Mouse (Mus musculus): Measurements from ENCODE around the gene Adcy5.

Adcy5 gene

DNA sequence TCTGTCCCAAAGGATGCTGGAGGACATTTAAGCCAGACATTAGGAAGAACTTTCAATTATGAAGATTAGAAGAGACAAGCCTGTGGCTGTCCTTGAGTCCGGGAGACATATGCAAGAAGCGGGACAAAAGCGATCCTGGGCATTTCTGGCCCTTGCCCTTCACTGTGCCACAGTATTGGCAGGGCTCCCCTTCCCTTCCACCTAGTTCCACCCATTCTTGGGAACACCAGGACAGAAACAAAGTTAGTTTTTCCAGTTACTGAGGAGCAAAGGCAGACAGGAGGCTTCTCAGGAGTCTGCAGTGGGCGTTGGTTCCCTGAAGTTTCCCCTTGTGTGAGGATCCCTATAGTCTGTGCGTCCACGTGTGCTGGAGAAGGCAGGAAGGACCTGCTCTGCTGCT is 51.7 kb downstream of the Adcy5 start:
- no peak for DNase-seq (ENCODE audit: low spot score)

DNA sequence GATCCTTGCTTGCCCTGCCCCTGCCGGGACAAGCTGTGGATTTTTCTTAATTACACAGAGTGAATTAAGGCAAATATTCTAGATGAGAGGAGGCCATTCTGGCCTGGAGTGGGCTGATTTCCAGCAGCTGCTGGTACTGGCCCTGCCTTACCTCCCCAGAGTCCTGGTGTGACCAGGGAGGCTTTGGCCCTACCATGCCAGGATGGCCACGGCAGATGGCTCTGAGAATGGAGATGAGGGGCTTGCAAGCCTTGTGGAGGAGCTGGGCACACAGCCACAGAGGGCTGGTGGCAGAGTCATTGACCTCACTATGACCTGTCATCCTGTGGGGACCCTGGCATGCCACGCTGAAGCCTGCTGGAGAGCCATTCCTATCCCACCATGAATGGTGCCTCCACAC is 54.1 kb downstream of the Adcy5 start:
- DNase-seq (ENCODE audit: low spot score), result no peak

DNA sequence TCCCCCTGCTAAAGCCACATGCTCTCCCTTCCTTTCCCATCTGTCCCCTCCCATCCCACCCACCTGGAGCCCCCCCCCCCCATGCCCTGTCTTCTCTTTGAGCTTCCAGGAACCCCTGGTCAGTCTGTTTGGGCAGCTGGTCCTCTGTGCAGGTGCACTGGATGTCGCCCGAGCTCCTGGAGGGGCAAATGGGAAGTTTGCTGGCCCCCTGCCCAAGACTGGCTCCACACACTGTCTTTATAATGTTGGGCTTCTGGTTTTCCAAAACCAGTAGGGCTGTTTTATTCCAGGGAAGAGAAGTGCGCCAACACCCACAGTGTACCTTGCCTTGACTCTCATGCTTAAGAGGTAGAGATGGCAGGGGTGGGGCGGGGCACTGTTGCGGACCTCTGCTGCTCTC is 55.1 kb downstream of the Adcy5 start:
- DNase-seq (ENCODE audit: low spot score), result no peak

DNA sequence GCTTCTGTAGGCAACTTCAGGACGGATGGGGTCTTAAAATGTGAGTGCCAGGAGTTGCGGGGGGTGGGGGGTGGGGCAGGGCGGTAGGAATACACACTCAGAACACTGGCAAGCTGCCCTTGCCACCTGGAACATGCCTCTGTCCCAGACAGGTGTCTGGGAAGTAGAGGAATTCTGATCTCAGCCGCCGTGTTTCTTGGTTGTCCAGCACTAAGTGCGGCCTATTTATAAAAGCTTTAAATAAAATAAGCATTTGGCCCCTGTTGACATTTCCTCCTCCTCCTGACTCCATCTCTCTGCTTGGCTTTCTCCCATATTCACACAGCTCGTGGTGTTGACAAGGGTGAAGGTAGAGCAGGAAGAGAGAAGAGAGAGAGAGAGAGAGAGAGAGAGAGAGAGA is 60.4 kb downstream of the Adcy5 start:
- DNase-seq (ENCODE audit: low spot score), result no peak

DNA sequence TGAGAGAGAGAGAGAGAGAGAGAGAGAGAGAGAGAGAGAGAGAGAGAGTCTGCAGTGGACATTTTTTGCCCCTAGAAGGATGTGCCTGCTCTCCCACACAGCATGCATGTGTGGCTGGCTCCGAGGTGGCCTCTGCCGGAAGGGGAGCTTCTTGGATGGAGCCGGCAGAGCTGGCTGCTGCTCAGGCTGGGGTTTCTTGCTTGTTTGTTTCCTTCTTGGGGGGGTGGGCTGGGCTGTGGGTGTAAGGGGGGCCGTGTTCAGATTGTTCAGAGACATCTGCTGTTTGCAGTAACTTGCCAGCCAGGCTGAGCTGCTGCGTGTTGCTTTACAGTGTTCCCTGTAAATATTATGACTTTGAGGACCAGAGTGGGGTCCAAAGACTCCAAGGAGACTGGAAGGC is 60.8 kb downstream of the Adcy5 start:
- no peak for DNase-seq (ENCODE audit: low spot score)

DNA sequence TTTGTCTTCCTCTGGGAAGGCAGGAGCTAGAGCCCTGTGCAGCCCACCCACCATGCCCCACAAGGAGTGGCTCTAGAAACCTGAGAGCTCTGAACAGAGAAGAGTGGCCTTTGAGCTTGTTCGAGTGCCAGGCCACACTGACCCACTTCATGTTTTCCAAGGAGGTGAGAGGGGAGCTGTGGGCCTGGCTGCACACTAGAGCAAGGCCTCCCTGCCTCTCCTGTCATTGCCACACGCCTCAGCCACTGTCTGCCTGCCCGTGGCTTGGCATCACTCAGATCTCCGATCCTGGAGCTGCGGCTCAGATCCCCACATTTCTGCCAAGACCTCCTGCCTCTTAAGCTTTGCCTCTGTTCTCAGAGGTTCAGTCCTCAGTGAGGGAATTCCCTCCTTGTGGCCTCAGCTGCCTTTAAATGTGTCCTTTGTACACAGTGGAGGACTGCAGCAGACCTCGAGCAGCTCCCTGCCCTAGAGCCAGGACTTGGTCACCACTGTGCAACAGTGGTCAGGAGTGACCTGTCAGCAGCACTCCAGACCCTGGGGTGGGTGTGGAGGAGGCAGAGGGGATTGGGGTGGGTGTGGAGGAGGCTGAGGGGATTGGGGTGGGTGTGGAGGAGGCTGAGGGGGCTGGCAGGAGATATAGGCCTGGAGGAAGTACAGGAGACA is 62.3 kb downstream of the Adcy5 start:
- peak; percentile 28 for DNase-seq (ENCODE audit: low spot score)

DNA sequence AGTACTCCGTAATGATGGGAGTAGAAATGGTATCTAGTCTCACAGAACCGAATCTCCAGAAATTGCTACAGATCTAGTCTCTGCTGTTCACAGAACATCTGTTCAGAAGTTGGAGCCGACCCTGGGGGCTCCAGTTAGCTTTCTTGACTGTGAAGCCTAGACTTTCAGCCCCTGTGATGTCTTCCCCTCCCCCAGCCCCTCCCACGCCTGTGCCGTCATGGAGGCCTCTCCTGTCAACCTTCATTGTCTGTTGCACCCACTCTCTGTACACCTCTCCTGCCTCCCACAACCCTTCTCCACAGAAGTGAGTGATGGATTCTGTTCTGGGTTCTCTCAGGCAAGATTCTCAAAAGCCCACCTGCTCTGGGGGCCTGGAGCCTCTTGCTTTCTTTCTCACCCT is 65.7 kb downstream of the Adcy5 start:
- DNase-seq (ENCODE audit: low spot score), result no peak

DNA sequence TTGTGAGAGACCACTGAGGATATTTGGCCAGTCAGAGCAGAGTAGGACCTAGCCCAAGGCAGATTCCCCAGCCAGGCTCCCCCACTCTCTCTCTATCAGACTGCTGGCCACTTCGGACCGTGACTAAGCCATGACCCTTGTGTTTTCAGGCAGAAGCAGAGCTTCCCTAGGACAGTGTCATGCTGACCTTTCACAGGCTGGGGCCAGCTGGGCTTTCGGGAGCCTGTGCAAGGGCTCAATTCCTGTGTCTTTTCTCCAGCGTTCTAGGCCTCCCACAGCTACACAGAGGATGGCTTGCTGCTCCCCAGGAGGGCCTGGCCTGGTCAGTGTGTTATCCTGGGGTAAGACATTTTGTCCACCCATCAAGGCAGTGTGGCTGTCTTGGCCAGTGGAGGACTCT is 66.9 kb downstream of the Adcy5 start:
- DNase-seq (ENCODE audit: low spot score), result no peak

DNA sequence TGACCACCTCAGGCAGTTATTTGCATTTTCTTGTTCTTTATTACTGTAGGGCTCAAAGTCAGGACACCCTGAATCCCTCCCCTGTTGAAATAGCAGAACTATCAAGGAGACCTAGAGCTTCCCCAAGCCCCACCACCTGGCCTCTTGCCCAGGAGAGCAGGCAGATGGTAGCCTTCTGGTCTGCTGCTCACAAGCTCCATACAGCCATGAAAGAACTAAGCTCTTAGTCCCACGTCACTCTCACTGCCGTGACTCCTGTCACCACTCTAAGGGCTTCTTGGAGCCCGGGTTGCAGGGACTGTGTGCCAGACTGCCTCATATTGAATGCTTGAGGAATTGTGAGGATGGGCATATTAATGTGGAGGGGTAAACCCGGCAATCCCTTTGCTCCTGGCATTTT is 69.3 kb downstream of the Adcy5 start:
- no peak for DNase-seq (ENCODE audit: low spot score)

DNA sequence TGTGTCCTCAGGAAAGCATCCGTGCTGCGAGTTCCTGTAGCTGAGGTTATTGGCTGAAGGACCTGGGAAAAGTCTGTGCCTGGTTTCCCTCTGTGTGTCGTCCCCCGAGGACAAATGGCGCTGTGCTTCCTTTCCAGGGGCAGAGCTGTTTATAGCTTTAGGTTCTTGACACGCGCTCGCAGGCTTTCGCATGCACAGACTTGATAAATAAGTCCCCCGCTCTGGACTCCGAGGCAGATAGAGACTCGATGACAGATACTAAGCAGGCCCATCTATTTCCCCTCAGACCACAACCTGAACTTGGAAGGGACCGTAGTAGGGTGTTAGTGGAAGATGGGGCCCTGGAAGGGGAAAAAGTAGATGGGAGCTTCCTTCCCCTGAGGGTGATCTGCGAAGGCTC is 70.0 kb downstream of the Adcy5 start:
- DNase-seq (ENCODE audit: low spot score), result no peak

DNA sequence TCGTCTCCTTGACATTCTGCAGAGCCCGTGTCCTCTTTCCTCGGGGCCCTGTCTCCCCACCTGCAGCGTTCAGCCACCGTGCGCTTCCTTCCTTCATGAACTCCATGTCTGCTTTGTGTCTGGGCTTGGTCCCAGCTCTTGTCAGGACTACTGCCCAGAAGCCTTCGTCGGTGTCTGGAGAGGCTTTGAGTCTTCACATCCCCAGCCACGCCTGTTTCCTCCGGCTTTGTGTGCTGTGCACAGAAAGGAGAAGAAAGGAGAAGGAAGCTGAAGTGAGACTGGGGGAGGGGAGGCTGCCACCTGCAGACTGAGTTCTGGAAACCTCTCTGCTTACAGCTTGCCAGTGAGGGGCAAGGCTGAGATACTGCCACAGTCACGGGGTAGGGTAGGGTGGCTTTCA is 74.9 kb downstream of the Adcy5 start:
- DNase-seq (ENCODE audit: low spot score), result no peak

DNA sequence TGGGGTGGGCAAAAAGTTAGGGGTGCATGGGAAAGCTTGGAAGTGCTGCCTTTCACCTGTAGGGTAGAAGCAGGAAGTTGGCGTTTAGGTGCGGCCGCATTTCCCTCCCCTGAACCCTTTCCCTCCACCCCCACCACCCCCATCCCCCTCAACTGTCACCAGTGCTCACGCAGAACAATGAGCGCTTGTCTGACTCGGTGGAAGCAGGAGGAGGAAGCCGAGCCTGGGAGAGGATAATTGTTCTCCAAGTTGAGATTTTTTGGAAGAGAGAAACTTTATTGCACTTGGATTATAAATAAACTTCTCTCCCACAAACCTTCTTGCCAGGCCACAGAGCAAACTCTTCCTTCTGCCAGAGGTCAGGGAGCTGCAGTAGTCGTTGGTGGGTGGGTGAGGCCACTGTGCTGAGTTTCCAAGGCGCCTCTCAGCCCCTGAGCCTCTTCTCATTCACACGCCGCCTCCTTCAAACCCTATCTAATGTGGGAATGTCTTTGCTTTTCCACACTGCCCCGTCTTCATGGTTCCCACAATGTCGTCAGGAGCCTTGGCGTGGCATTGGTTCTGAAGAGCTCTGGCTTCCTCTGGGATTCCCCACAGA is 77.6 kb downstream of the Adcy5 start:
- no peak for DNase-seq (ENCODE audit: low spot score)

DNA sequence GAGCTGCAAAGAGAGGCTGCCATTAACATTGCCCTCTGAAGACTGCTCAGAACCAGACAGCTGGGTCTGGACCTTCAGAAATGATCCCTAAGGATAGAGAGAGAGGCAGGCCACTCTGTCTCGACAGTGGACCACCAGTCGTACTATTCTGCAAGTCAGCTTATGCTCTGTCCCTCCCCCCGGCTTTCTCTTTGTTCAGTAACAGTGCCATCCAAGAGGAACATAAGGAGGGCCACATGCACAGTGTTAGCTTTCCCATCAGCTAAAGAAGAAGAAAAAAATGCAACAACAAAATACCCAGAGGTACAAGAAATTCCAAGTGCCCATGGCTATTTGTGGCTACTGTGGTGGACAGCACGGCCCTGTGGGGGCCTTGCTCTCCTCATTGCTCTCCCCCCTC is 78.7 kb downstream of the Adcy5 start:
- DNase-seq (ENCODE audit: low spot score), result no peak

DNA sequence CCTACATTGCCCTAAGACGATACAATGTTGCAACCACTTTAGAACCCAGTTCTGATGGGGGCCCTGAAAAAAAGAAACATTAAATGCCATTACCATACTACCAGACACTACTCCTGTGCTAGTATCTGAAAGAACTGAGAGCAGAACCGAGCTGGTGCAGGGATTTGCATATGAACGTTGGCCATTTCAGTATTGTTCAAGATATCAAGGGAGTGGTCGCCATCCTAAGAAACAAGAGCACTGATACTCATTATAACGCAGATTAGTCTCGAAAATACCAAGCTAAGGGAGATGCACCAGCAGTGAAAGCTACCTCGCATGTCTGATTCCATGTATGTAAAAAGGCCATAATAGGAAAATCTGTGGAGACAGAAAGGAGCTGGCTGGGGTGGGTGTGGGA is 82.4 kb downstream of the Adcy5 start:
- no peak for DNase-seq (ENCODE audit: low spot score)

DNA sequence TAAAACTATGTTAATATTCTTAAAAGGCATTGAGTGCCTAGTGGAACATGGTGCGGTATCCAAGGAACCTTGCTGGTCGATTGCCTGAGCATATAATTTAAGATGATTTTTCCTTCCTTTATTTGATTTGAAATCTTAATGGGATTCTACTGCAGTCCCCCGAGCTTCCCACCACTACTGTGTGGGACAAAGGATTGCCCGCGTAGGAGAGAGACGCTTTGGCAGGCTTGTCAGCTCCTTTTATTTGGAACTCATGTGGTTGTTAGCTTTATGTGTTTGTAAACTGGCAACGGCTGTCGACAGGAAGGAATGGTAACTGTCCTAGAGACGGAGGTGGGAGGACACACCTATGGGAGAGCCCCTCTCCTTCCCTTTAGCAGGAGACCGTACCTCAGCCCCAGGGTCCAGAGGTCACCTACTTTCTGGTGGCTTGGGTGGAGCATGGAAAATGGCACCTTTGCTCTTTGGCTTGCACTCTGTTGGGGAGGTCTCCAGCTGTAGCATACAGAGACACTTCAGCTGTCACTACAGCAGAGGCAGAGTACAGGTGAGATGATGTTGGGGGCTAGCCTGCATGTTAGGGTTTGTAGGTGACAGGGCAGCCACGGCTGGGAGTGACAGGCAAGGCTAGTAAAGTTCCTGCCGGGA is 84.8 kb downstream of the Adcy5 start:
- DNase-seq (ENCODE audit: low spot score), result no peak

DNA sequence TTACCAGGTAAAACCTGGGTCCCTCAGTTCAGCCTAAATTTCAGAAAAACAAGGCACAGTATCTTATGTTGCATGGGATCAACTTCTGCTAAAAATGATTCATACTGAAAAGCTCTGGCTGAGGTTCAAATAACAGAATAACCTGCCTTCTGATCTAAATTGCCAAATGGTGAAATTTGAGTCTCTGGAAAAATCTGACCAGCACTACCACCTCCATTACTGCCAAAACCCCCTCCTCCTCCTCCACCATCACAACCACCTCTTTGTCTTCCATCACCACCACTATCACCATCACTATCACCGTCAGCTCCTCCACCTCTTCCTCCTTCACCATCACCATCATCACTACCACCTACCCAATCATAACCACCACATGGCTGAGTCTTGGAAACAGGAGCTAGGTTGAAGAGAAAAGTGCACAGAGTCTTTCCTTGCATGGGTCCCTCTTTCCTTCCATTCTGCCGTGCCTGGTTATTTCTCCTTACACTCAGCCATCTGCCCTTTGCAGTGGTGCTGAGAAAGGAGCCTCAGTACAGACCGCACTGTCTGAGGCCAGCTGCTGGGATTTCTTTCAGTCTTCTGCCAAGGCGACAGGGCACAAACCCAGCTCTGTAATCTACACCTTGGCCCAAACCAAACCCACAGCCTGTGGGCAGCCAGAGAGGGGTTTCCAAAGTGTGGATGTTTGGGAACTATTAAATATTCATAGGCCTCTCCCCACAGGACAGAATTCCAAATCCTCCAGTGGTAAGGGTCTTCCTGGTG is 85.5 kb downstream of the Adcy5 start:
- DNase-seq (ENCODE audit: low spot score), result no peak

DNA sequence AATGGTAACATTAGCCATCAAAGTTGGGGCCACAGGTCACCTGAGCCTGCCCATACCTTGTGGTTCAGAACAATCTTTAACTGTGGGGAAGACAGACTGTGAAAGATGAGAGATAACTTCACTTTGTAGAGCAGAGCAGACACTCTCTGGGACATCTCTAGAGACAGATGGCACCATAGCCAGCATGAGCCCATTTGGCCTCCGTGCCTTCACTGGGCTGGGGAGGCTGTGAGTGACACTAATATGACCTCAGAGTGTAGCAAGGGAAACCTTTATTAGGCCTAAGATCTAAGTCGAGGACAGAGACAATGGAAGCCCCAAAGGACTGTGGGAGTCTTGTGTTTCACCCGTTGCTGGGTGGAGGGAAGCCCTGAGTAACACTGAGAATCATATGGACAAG is 92.7 kb downstream of the Adcy5 start:
- no peak for DNase-seq (ENCODE audit: low spot score)

DNA sequence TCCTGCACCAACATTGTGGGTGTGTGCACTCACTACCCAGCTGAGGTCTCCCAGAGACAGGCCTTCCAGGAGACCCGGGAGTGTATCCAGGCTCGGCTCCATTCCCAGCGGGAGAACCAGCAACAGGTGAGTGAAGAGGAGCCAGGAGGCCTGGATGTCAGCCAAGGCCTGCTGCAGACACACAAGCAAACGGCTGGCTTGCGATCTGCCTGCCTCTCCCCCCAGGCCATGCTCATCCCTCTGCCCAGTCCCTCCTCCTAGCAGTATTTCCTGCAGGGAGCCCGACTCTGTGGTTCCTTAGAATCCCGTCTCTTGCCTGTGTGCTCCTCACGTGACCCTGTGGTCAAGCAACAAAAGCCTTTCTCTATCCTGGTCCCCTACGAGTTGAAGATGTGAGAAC is 94.1 kb downstream of the Adcy5 start:
- DNase-seq (ENCODE audit: low spot score), result no peak

DNA sequence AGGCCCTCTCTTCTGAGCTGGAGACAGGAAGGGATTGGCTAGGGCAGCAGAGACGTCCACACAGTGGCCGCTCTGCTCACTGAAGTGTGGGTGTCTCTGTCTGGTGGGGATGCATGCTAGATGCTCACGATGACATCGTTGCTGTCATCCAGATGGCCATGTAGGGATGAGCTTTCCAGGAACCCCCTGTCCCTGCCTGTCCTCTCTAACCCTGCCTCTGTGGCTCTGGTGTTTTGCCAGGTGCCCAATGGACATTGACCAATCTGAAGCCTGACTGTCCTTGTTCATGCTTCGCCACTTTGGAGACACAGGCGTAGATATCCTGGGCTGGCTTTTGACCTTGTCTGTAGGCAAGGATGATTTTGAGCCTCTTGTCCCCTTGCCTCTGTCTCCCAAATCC is 95.1 kb downstream of the Adcy5 start:
- DNase-seq (ENCODE audit: low spot score), result no peak

DNA sequence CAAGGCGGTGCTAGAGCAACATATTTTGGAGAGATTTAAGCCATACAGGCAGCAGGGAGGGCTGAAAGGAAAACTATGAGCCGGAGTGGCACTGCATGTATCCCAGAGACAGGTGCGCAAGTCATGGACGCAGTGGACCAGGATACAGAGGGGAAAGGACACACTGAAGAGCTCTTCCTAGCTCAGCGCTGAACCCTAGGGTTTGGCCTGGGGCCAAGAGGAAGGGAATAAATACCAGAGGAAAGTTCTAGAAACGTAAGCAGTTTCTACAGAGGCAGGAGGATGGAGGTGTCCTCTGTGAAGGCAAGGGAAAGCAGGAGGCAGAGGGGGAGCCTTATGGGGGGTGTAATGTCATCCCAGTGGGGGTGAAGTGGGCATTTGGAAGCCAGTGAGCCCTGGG is 97.0 kb downstream of the Adcy5 start:
- DNase-seq (ENCODE audit: low spot score), result no peak

DNA sequence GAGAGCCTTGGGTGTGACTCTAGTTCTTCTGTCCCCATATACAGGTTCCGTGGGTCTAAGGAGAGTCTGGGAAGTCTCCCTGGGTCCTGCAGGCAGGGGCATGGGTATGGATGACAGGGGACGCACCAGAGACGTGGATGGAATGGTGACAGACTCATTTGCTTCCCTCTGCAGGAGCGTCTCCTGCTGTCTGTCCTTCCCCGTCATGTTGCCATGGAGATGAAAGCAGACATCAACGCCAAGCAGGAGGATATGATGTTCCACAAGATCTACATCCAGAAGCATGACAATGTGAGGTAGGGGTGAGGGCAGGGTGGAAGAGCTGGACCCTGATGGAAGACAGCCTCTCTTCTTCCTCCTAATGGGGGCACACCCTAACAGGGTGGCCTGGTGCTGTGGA is 98.3 kb downstream of the Adcy5 start:
- DNase-seq (ENCODE audit: low spot score), result no peak

DNA sequence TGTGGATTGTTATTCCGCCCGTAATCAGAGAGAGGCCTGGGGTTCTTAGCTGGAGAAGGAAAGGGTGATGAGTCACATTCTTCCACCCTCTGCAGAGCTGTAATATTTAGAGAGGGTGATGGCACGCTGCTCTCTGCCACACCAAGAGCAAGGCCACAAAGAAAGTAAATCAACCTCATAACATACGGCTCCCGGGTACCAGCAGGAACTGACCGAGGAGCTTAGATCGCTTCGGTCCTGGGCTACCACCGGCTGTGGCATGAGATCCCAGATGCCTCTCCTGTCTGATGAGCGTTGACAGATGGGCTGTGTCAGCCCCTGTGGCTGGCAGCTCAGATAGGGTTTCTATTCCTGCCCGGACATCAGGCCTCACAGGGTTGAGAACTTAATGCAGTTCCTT is 101.3 kb downstream of the Adcy5 start:
- DNase-seq (ENCODE audit: low spot score), result no peak

DNA sequence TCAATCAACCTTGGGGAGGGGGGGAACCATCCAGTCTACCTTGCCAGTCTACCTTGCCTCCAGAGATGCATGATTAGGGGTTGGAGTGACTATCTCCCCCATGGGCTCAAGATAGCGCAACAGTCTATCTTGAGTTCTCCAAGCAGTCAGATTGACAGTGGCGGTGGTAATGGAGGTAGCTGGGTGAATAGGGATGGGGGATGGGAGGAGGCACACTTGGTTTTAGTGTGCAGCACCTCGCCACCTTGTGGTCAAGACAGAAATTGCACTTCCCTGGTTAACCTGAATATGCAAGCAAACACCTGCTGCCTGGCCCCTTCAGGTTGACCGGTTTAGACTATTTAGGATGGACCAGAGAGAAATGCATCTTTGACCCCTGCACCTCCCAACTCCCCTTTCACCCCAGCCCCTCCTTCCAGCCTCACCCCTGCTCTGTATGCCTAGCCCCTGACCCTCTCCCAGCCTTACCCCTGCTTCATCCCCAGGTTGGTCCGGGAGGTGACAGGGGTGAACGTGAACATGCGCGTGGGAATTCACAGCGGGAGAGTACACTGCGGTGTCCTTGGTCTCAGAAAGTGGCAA is 115.8 kb downstream of the Adcy5 start:
- peak; percentile 84 for DNase-seq (ENCODE audit: low spot score)

All from lung, postnatal 25 days (tissue).